Mouse (Mus musculus) testis, adult 2 months (tissue): ENCODE measurements around the gene Fam214a.

ENCODE experiments used
- CTCF ChIP-seq: fragments of 200-500 bp; IDR thresholded peaks from 2 replicates; pipeline ENCODE4 v1.5.1; 2012; ENCODE audit warnings: low read depth, mild to moderate bottlenecking, inconsistent platforms, low read length, moderate library complexity; ENCODE audit not compliant: control insufficient read depth, insufficient read depth, insufficient replicate concordance
- POLR2A ChIP-seq: fragments of 200-500 bp; IDR thresholded peaks from 2 replicates; pipeline ENCODE4 v1.6.1; 2012; ENCODE audit warnings: low read depth, mild to moderate bottlenecking, inconsistent platforms, low read length, moderate library complexity; ENCODE audit not compliant: control insufficient read depth

DNA sequence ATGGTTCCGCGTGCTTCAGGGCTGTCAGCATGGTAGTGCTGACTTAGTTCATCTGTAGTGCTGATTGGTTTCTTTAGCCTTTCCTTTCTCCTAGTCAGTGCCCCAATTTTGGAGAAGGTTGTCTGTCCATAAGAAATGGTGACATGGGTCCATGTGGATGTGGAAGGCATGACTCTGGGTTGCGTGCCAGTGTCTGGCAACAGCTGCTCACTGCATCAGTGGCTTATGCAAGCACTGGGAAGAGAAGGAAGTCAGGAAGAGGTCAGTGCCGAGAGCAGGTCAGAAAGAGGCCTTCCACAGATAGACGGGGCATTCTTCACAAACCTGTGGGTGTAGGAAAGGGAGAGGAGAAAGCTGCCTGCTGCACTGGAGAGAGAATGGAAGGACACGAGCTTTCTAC is 48.3 kb downstream of the Fam214a start:
- TF ChIP-seq CTCF, result no peak
- no peak for TF ChIP-seq POLR2A
